Mouse (Mus musculus): ENCODE measurements around the gene Pgam5.

The Pgam5 gene

GRCm38 (mm10) chr5:110269141-110270101, at the start of gene Pgam5:
TSS of gene Pgam5 (minus strand) at chr5:110269913.
- DNase-seq: peak; percentile 94

DNA sequence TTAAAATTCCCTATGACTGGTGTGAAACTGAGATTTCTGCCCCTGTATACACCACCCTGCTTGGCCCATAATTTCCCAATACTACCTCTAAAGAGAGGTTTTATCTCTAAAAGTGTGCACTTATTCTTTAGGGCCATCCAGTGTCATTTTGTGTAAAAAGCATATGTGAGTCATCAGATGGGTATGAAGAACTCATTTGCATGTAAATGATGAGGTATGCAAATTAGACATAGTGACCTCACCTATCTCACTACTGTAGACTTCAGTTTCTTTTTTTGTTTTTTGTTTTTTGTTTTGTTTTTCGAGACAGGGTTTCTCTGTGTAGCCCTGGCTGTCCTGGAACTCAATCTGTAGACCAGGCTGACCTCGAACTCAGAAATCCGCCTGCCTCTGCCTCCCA, 43.4 kb upstream of the Pgam5 start:
- no peak for DNase-seq

- no peak for DNase-seq
Observed at GRCm38 (mm10) chr5:110308861-110309260, 39.1 kb upstream of the Pgam5 start.

GRCm38 (mm10) chr5:110300591-110300990, 30.9 kb upstream of the Pgam5 start:
- DNase-seq: no peak

GRCm38 (mm10) chr5:110296637-110297036, 26.9 kb upstream of the Pgam5 start:
- no peak for DNase-seq

GRCm38 (mm10) chr5:110291649-110292048, 21.9 kb upstream of the Pgam5 start:
- DNase-seq: no peak

- no peak for DNase-seq
Observed at GRCm38 (mm10) chr5:110287084-110287475, 17.4 kb upstream of the Pgam5 start.

- DNase-seq: no peak
Observed at GRCm38 (mm10) chr5:110286446-110287083, 16.9 kb upstream of the Pgam5 start.

- DNase-seq: peak; percentile 96
Observed at GRCm38 (mm10) chr5:110285770-110286445, 16.2 kb upstream of the Pgam5 start, which contains the start of the genes Pxmp2 and Pole. TSS of gene Pxmp2 (minus strand) at chr5:110286186. TSS of gene Pole (plus strand) at chr5:110286306.

GRCm38 (mm10) chr5:110285156-110285555, 15.4 kb upstream of the Pgam5 start:
- DNase-seq: peak; percentile 25

GRCm38 (mm10) chr5:110284536-110284935, 14.8 kb upstream of the Pgam5 start:
- DNase-seq: peak; percentile 88

GRCm38 (mm10) chr5:110281984-110282383, 12.3 kb upstream of the Pgam5 start:
- no peak for DNase-seq

DNA sequence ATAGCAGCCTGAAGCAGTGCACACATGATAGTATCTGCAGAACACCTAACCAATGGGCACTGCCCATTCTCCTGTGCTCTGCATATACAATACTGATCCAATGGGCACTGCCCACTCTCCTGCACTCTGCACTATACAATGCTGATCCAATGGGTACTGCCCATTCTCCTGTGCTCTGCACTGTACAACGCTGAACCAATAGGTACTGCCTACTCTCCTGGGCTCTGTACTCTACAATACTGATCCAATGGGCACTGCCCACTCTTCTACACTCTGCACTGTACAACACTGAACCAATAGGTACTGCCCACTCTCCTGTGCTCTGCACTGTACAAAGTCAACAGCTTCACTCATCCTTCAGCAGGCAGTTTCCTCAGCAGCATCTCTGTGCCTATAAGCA, 7.2 kb upstream of the Pgam5 start:
- no peak for DNase-seq

DNA sequence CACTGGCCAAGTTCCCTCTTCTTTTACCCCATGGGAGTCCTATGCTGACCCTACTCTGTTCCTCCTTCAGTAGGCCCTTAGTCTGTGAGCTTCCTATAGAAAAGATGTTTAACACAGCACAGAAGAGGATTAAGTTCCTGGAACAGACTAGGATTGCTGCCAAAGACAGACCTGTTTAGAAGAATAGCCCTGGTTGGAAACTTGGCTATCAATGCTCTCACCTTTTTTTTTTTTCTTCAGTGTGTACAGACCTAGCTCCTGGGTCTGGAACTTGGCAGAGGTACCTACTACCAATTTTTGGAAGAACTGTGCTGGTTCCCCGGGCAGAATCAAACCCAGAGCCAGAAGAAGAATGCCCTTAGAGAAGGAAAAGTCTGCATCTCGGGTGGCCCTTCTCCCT, 6.7 kb upstream of the Pgam5 start:
- DNase-seq: no peak

DNA sequence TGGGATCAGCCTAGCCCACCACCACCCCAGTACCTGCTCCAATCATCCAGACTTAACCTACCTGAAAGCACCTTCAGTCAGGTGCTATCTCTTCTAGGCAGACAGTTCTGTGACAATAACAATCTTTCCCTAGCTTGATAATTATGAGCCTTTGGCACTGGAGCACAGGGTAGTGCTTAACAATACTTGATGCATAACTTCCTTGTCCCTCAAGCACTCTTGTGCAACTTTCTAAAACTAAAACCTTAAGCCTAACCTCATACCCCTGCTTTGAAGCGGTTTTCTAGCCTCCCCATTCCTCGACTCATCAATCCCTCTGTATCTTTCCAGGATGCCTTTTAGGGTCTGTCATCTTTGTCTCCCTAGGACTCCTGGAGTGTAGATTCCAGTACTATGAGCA, 5.1 kb upstream of the Pgam5 start:
- no peak for DNase-seq

- no peak for DNase-seq
Observed at GRCm38 (mm10) chr5:110274147-110274546, 4.4 kb upstream of the Pgam5 start.

DNA sequence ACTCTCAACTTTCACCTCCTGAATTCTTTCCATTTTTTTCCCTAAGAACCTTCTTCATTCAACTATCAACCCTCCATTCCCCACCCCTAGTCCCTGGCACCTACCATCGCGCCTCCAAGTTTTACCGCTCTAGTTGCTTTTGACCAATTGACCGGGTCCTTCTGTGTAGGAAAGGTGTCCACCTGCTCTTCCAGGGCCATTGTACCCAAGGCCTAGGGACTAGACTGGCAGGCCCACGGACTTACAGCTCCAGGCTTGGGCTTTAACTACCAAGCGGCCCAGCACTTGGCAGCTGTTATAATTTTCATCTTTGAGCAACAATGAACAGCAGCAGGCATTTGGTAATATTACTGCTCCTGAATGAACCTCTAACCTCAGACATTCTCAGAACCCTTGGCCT, 529 bp upstream of the Pgam5 start:
- DNase-seq: no peak

- DNase-seq: no peak
Observed at GRCm38 (mm10) chr5:110266941-110267340, 2.8 kb downstream of the Pgam5 start.

- no peak for DNase-seq
Observed at GRCm38 (mm10) chr5:110244091-110244490, 25.6 kb downstream of the Pgam5 start.

GRCm38 (mm10) chr5:110232346-110232745, 37.4 kb downstream of the Pgam5 start:
- DNase-seq: no peak

DNA sequence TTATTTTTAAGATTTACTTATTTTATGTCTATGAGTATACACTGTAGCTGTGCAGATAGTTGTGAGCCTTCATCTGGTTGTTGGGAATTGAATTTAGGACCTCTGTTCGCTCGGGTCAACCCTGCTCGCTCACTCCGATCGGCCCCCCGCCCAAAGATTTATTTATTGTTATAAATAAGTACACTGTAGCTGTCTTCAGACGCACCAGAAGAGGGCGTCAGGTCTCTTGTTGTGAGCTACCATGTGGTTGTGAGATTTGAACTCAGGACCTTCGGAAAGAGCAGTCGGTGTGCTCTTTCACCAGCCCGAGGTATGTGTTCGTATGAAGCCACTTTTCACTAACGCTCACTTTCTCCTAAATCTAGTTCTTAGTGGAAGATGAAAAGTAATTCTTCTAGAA, 38.1 kb downstream of the Pgam5 start:
- DNase-seq: peak; percentile 29

GRCm38 (mm10) chr5:110230780-110231461, 38.8 kb downstream of the Pgam5 start, which contains the start of gene Ankle2:
TSS of gene Ankle2 (plus strand) at chr5:110231004.
- peak; percentile 95 for DNase-seq

GRCm38 (mm10) chr5:110230401-110230779, 39.3 kb downstream of the Pgam5 start:
- peak; percentile 2 for DNase-seq

Data from liver (tissue).